Mouse (Mus musculus): Measurements from ENCODE around the gene Tcp11l1. TPM values are rescaled to one million over a fixed set of nuclear protein-coding genes. Genes with fewer than 3 reads are reported as not detected.

Gene Tcp11l1
- polyA plus RNA-seq, 1 experiment, result 27.7 TPM

DNA sequence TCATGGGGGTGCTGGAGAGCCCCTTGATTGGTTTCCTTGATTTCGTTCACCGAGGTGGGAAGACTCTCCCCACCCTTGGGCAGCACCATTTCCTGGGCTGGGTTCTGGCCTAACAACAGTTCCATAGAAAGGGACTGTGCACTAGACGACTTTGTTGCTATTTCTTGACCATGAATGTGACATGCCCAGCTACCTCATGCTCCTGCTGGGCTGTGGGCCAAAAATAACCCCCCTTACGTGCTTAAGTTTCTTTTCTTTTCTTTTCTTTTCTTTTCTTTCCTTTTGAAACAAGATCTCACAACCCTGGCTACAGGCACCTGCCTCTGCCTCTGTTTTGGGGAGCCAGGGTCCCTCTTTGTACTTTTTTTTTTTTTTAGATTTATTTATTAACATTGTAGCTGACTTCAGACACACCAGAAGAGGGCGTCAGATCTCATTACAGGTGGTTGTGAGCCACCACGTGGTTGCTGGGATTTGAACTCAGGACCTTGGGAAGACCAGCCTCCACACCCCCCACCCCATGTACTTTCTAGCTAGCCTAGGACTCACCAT is 2.1 kb downstream of the Tcp11l1 start:
- Histone ChIP-seq H3K4me1 (ENCODE audit: control insufficient read depth, insufficient read depth, low read length) (peaks cover 8% of the 10 kb centered on the region), H3K4me3 (replicated peaks; ENCODE audit: insufficient read depth, low read depth, low read length) (no peak overlapping the region), H3K27ac (ENCODE audit: insufficient read depth, low read length) (no peak overlapping the region), H3K27me3 (ENCODE audit: control insufficient read depth, insufficient read depth, low read length) (no peaks in the 10 kb centered on the region)
- DNase-seq, result no peak
- TF ChIP-seq POLR2A (IDR thresholded peaks at IDR 0.05; ENCODE audit: borderline replicate concordance, insufficient read depth, low read length) (no peak), CTCF (IDR thresholded peaks at IDR 0.05; ENCODE audit: borderline replicate concordance, insufficient read depth, low read depth, low read length) (no peak)
- WGBS, result 54% methylated on average over 6 of the region's 6 CpGs

DNA sequence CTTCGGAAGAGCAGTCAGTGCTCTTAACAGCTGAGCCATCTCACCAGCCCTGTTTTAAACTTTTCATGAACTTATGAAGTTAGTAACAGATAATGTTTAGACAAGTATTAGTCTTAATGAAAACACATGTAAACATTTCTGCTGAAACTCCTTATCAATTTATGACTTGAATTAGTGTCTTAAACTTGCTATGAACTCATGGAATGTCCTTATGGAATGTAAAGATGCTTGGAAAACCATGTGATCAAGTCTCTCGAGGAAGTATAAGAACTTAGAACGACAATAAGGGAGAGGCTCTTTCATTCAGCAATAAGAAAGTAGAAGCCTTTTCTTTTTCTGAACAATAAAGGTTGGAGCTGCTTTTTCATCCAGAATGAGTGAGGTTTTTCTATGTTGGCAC is 7.6 kb downstream of the Tcp11l1 start:
- H3K4me3 ChIP-seq (replicated peaks; ENCODE audit: insufficient read depth, low read depth, low read length), result no peak overlapping the region
- no peaks in the 10 kb centered on the region for H3K27me3 ChIP-seq (ENCODE audit: control insufficient read depth, insufficient read depth, low read length)
- TF ChIP-seq CTCF (IDR thresholded peaks at IDR 0.05; ENCODE audit: borderline replicate concordance, insufficient read depth, low read depth, low read length) (no peak), POLR2A (IDR thresholded peaks at IDR 0.05; ENCODE audit: borderline replicate concordance, insufficient read depth, low read length) (no peak)
- H3K27ac ChIP-seq (ENCODE audit: insufficient read depth, low read length), result no peak overlapping the region
- WGBS, result 84% methylated on average over 3 of the region's 3 CpGs
- DNase-seq, result no peak
- H3K4me1 ChIP-seq (ENCODE audit: control insufficient read depth, insufficient read depth, low read length), result no peaks in the 10 kb centered on the region

DNA sequence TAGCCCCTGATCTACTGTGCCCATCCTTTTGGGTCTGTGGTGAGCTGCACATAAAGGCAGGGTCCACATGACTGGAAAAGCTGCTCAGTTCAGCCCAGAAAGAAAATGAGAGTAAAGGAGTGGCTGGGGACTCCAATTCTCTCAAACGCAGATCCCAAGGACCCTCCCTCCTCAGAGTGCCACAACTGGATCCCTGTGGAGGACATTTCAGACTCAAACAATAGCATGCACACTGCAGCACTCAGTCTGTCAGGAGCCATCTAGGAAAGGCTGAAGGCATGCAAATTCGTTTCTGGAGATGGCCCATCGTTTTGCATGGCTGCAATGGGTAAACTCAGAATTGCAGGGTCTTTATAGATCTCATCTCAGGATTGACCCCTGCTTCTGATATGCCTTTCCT is 8.8 kb downstream of the Tcp11l1 start:
- no peak overlapping the region for H3K27ac ChIP-seq (ENCODE audit: insufficient read depth, low read length)
- H3K4me3 ChIP-seq (replicated peaks; ENCODE audit: insufficient read depth, low read depth, low read length), result no peak overlapping the region
- DNase-seq, result no peak
- H3K4me1 ChIP-seq (ENCODE audit: control insufficient read depth, insufficient read depth, low read length), result no peaks in the 10 kb centered on the region
- 24% methylated on average over 3 of the region's 3 CpGs for WGBS
- TF ChIP-seq CTCF (IDR thresholded peaks at IDR 0.05; ENCODE audit: borderline replicate concordance, insufficient read depth, low read depth, low read length), result no peak
- TF ChIP-seq POLR2A (IDR thresholded peaks at IDR 0.05; ENCODE audit: borderline replicate concordance, insufficient read depth, low read length), result no peak
- no peaks in the 10 kb centered on the region for H3K27me3 ChIP-seq (ENCODE audit: control insufficient read depth, insufficient read depth, low read length)

DNA sequence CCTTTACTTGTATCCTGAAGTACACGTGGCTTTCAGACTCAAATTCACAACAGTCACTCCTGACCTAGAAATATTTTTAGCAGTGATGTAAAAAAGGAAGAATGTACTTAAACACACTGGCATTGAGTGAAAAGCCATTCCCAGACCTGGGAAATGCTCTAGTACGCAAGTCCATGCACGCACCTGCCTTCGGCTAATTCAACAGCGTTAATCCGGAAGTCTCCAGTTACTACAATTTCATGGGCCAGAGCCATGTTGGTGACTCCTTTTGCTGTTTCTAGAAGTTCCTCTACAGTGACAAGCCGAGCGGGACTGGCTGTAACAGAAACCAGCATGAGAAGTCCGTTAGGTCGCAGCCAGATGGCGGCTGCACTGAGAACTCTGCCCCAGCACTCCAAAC is 12.3 kb downstream of the Tcp11l1 start:
- no peak overlapping the region for H3K27ac ChIP-seq (ENCODE audit: insufficient read depth, low read length)
- no peaks in the 10 kb centered on the region for H3K27me3 ChIP-seq (ENCODE audit: control insufficient read depth, insufficient read depth, low read length)
- H3K4me3 ChIP-seq (replicated peaks; ENCODE audit: insufficient read depth, low read depth, low read length), result no peak overlapping the region
- DNase-seq, result no peak
- TF ChIP-seq CTCF (IDR thresholded peaks at IDR 0.05; ENCODE audit: borderline replicate concordance, insufficient read depth, low read depth, low read length), result no peak
- WGBS, result 84% methylated on average over 11 of the region's 11 CpGs
- no peaks in the 10 kb centered on the region for H3K4me1 ChIP-seq (ENCODE audit: control insufficient read depth, insufficient read depth, low read length)

DNA sequence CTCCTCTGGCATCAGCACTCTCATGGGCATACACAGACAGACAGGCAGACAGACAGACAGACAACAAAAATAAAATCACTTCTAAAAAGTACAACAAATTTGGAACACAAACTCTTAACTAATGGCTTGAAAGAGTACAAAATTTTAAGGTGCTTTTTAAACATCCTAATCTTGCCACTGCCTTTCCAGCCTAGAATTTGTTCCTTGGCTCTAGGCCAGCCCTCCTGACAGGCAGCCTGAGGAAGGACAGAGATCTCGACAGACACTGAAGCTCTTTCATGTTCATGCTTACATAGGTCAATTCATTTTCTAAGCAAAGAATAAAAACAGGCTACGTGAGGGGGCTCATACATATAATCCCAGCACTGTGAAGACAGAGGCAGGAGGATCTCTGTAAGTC is 19.4 kb downstream of the Tcp11l1 start:
- Histone ChIP-seq H3K4me3 (replicated peaks; ENCODE audit: insufficient read depth, low read depth, low read length) (no peak overlapping the region), H3K27ac (ENCODE audit: insufficient read depth, low read length) (no peak overlapping the region), H3K4me1 (ENCODE audit: control insufficient read depth, insufficient read depth, low read length) (peaks cover 9% of the 10 kb centered on the region; the same call in 1 of the 2 replicates), H3K27me3 (ENCODE audit: control insufficient read depth, insufficient read depth, low read length) (no peaks in the 10 kb centered on the region)
- no peak for TF ChIP-seq CTCF (IDR thresholded peaks at IDR 0.05; ENCODE audit: borderline replicate concordance, insufficient read depth, low read depth, low read length)
- TF ChIP-seq POLR2A (IDR thresholded peaks at IDR 0.05; ENCODE audit: borderline replicate concordance, insufficient read depth, low read length), result no peak
- WGBS, result 27% methylated on average over 2 of the region's 2 CpGs
- no peak for DNase-seq

DNA sequence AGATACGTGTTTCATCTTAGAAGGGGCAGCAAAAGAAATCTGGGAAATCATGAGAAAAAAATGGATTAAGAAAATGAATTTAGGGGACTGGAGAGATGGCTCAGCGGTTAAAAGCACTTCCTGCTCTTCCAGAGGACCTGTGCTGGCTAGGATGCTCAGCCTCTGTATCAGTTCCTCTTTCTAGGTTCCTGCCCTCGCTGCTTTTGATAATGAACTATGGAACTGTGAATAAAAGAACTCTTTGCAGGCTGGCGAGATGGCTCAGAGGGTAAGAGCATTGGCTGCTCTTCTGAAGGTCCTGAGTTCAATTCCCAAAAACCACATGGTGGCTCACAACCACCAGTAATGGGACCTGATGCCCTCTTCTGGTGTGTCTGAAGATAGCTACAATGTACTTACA is 21.2 kb downstream of the Tcp11l1 start:
- Histone ChIP-seq H3K4me1 (ENCODE audit: control insufficient read depth, insufficient read depth, low read length) (peaks cover 9% of the 10 kb centered on the region; the same call in 1 of the 2 replicates), H3K4me3 (replicated peaks; ENCODE audit: insufficient read depth, low read depth, low read length) (no peak overlapping the region), H3K27ac (ENCODE audit: insufficient read depth, low read length) (no peak overlapping the region), H3K27me3 (ENCODE audit: control insufficient read depth, insufficient read depth, low read length) (no peaks in the 10 kb centered on the region)
- WGBS, result 89% methylated on average over 4 of the region's 4 CpGs
- no peak for DNase-seq
- TF ChIP-seq POLR2A (IDR thresholded peaks at IDR 0.05; ENCODE audit: borderline replicate concordance, insufficient read depth, low read length) (no peak), CTCF (IDR thresholded peaks at IDR 0.05; ENCODE audit: borderline replicate concordance, insufficient read depth, low read depth, low read length) (no peak)

DNA sequence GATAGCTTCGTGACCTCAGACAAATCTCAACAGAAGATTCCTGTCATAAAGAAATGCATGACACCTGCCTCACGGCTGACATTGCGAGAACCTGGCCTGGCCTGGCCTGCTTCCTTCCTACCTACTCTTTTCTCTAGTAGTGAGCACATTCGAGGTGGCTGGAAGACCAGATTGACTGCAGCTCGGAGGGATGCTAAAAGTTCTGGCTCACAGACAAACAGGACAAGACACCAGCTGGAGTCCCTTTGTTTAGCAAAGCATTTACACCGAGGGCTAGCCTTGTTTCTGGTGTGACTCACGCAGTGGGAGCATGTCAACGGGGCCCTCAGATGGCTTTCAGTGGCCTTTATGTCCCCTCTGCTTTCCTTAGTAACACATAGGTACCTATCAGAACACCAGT is 23.2 kb downstream of the Tcp11l1 start:
- 16% methylated on average over 8 of the region's 8 CpGs for WGBS
- H3K4me1 ChIP-seq (ENCODE audit: control insufficient read depth, insufficient read depth, low read length), result peaks cover 9% of the 10 kb centered on the region; the same call in 1 of the 2 replicates
- H3K4me3 ChIP-seq (replicated peaks; ENCODE audit: insufficient read depth, low read depth, low read length), result no peak overlapping the region
- peak; percentile 52 to 80 for DNase-seq
- TF ChIP-seq POLR2A (IDR thresholded peaks at IDR 0.05; ENCODE audit: borderline replicate concordance, insufficient read depth, low read length) (no peak), CTCF (IDR thresholded peaks at IDR 0.05; ENCODE audit: borderline replicate concordance, insufficient read depth, low read depth, low read length) (no peak)
- H3K27me3 ChIP-seq (ENCODE audit: control insufficient read depth, insufficient read depth, low read length), result no peaks in the 10 kb centered on the region
- no peak overlapping the region for H3K27ac ChIP-seq (ENCODE audit: insufficient read depth, low read length)

DNA sequence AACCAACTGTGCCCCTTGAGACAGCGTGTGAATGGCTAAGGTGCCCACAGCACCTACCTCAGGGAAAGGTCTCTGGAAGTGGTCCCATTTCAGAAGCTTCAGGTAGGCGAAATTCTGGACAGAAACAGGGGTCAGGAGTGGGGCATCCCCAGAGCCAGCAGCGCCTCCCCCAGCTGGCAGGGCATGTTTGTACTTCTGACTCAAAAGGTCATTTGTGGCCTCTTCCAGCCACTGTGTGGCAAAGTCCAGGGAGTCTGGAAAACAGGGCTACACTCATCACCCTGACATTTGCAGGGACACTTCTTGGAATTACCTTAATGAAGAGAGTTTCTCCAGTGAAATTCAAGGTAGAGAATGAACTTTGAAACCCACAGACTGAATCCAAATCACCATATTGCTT is 23.6 kb downstream of the Tcp11l1 start:
- Histone ChIP-seq H3K27me3 (ENCODE audit: control insufficient read depth, insufficient read depth, low read length) (no peaks in the 10 kb centered on the region), H3K4me1 (ENCODE audit: control insufficient read depth, insufficient read depth, low read length) (peaks cover 9% of the 10 kb centered on the region; the same call in 1 of the 2 replicates), H3K4me3 (replicated peaks; ENCODE audit: insufficient read depth, low read depth, low read length) (no peak overlapping the region), H3K27ac (ENCODE audit: insufficient read depth, low read length) (no peak overlapping the region)
- DNase-seq, result no peak
- 84% methylated on average over 3 of the region's 3 CpGs for WGBS
- no peak for TF ChIP-seq POLR2A (IDR thresholded peaks at IDR 0.05; ENCODE audit: borderline replicate concordance, insufficient read depth, low read length)
- no peak for TF ChIP-seq CTCF (IDR thresholded peaks at IDR 0.05; ENCODE audit: borderline replicate concordance, insufficient read depth, low read depth, low read length)
